In genomic region chr5:110604311-110604710, GRCm38 (mm10) we compare ENCODE assay signal across 35 mouse cellular contexts.
"Had no signal": no experiment of that assay in that cellular context is flagged by ENCODE, and none has a peak within 500 bp of the region (broad histone marks: within the 10 kb centered on the region; RNA-seq: fewer than 3 reads in every experiment).

No protein-coding gene starts in this region.

- H3K27me3 ChIP-seq: heart, embryonic 15.5 days; hindbrain, embryonic 12.5 days; hindbrain, embryonic 15.5 days; intestine, embryonic 15.5 days; kidney, embryonic 15.5 days had no signal

- H3K4me2 ChIP-seq: heart, embryonic 11.5 days; heart, embryonic 12.5 days; heart, embryonic 13.5 days; heart, embryonic 15.5 days; hindbrain, embryonic 12.5 days; hindbrain, embryonic 13.5 days; hindbrain, embryonic 14.5 days; hindbrain, embryonic 15.5 days; intestine, embryonic 15.5 days; kidney, embryonic 15.5 days had no signal

- H3K4me3 ChIP-seq: heart, embryonic 10.5 days; heart, embryonic 12.5 days; heart, embryonic 13.5 days; heart, embryonic 15.5 days; hindbrain, embryonic 10.5 days; hindbrain, embryonic 12.5 days; hindbrain, embryonic 13.5 days; hindbrain, embryonic 15.5 days; intestine, embryonic 15.5 days; kidney, embryonic 15.5 days; layer of hippocampus, adult 2 months had no signal

- DNase-seq: heart, postnatal 10 days; heart, postnatal 14 days; heart, postnatal 36 days; heart, postnatal 4 days; kidney, adult 11 months; kidney, adult 18-20 months; kidney, adult 2 months; kidney, adult 8-10 months; kidney, adult 9 months; kidney, postnatal 10 days; kidney, postnatal 14 days; kidney, postnatal 25 days; kidney, postnatal 36 days; kidney, postnatal 4 days; layer of hippocampus, adult 9-11 months; layer of hippocampus, postnatal 36 days had no signal

- H3K36me3 ChIP-seq: heart, embryonic 10.5 days; heart, embryonic 12.5 days; heart, embryonic 13.5 days; heart, embryonic 15.5 days; hindbrain, embryonic 10.5 days; hindbrain, embryonic 12.5 days; intestine, embryonic 15.5 days; kidney, embryonic 15.5 days had no signal

- H3K9ac ChIP-seq: heart, embryonic 12.5 days; heart, embryonic 13.5 days; heart, embryonic 15.5 days; hindbrain, embryonic 12.5 days; hindbrain, embryonic 13.5 days; hindbrain, embryonic 14.5 days; hindbrain, embryonic 15.5 days; intestine, embryonic 15.5 days; kidney, embryonic 15.5 days had no signal

- ATAC-seq: hindbrain, embryonic 16.5 days; hindbrain, postnatal 0 days; inflammation-experienced regulatory T-cells, adult 6 months; intestine, embryonic 15.5 days; intestine, embryonic 16.5 days; intestine, postnatal 0 days had no signal

- H3K9me3 ChIP-seq: heart, embryonic 10.5 days; heart, embryonic 12.5 days; heart, embryonic 13.5 days; heart, embryonic 15.5 days; hindbrain, embryonic 10.5 days; hindbrain, embryonic 12.5 days; hindbrain, embryonic 13.5 days; hindbrain, embryonic 15.5 days; intestine, embryonic 15.5 days; kidney, embryonic 15.5 days had no signal

- H3K27ac ChIP-seq: heart, embryonic 10.5 days; heart, embryonic 13.5 days; heart, embryonic 15.5 days; hindbrain, embryonic 10.5 days; hindbrain, embryonic 12.5 days; hindbrain, embryonic 13.5 days; hindbrain, embryonic 14.5 days; hindbrain, embryonic 15.5 days; hindbrain, postnatal 0 days; intestine, embryonic 15.5 days; kidney, embryonic 15.5 days; kidney, postnatal 0 days; layer of hippocampus, adult 2 months had no signal

- H3K4me1 ChIP-seq: heart, embryonic 12.5 days; heart, embryonic 13.5 days; heart, embryonic 15.5 days; hindbrain, embryonic 12.5 days; hindbrain, embryonic 13.5 days; hindbrain, embryonic 15.5 days; intestine, embryonic 15.5 days had no signal
